Mouse (Mus musculus) limb, embryonic 12.5 days (tissue): ENCODE results near the gene Grb10. TPM values are rescaled to one million over a fixed set of nuclear protein-coding genes. Genes with fewer than 3 reads are reported as not detected.
A peak's percentile ranks its signal among the peaks of the same experiment; 100 is the strongest.

Source experiments
- ATAC-seq: fragments of 200-750 bp; cut with Nextera tagmentation; 2 replicates; pipeline ENCODE4 v1.8.0; 2017; ENCODE audit warnings: low read depth, moderate TSS enrichment; ENCODE audit not compliant: insufficient number of reproducible peaks, insufficient read depth, low FRiP score, low TSS enrichment
- H3K27ac ChIP-seq: fragments of 300-500 bp; sonication (generic); 2 replicates; pipeline ENCODE4 v1.5.1; 2016; ENCODE audit warnings: mild to moderate bottlenecking, moderate library complexity
- H3K27me3 ChIP-seq: fragments of 300-500 bp; sonication (generic); 2 replicates; pipeline ENCODE4 v1.6.1; 2016; ENCODE audit warnings: mild to moderate bottlenecking, moderate library complexity
- H3K36me3 ChIP-seq: fragments of 300-500 bp; sonication (generic); 2 replicates; pipeline ENCODE4 v1.6.1; 2016; ENCODE audit warnings: mild to moderate bottlenecking, moderate library complexity
- H3K4me1 ChIP-seq: fragments of 300-500 bp; sonication (generic); replicated peaks from 2 replicates; pipeline ENCODE4 v1.6.1; 2016
- H3K4me2 ChIP-seq: fragments of 300-500 bp; sonication (generic); 2 replicates; pipeline ENCODE4 v1.6.1; 2016; ENCODE audit warnings: mild to moderate bottlenecking, moderate library complexity
- H3K4me3 ChIP-seq: fragments of 300-500 bp; sonication (generic); replicated peaks from 2 replicates; pipeline ENCODE4 v1.5.1; 2016; ENCODE audit warnings: mild to moderate bottlenecking
- H3K9ac ChIP-seq: fragments of 300-500 bp; sonication (generic); replicated peaks from 2 replicates; pipeline ENCODE4 v1.6.1; 2016; ENCODE audit warnings: mild to moderate bottlenecking, moderate library complexity
- H3K9me3 ChIP-seq: fragments of 300-500 bp; sonication (generic); 2 replicates; pipeline ENCODE4 v1.6.1; 2016; ENCODE audit warnings: mild to moderate bottlenecking, moderate library complexity
- WGBS: fragments of 180-500 bp; shearing (Covaris S2); methylation state at CpG from one replicate; pipeline ENCODE4 v1.1.7; 2016; 5-methylcytosine and 5-hydroxymethylcytosine counted together
- polyA plus RNA-seq: library from polyadenylated mRNA; unstranded; fragments of >200 nt; fragmentation: Nextera tagmentation; extraction: Ambion mirVana; gene quantifications from 2 replicates; pipeline ENCODE4 v1.2.1, GENCODE M21; 2016

The Grb10 gene
- polyA plus RNA-seq, result 546 and 599 TPM in 2 replicates

GRCm38 (mm10) chr11:12038470-12038985, at the start of gene Grb10:
Gene Grb10, minus strand, starts transcription at chr11:12038683.
- ATAC-seq, result no peak

GRCm38 (mm10) chr11:12081638-12082037, 43.2 kb upstream of the Grb10 start:
- no peak overlapping the region for H3K9ac ChIP-seq
- no peak overlapping the region for H3K4me3 ChIP-seq
- H3K36me3 ChIP-seq, result no peaks in the 10 kb centered on the region
- H3K27ac ChIP-seq, result no peak overlapping the region
- H3K9me3 ChIP-seq, result peaks cover 7% of the 10 kb centered on the region
- H3K4me1 ChIP-seq, result no peaks in the 10 kb centered on the region
- no peaks in the 10 kb centered on the region for H3K27me3 ChIP-seq
- ATAC-seq, result no peak
- WGBS, result 77% methylated on average over 3 of the region's 3 CpGs
- H3K4me2 ChIP-seq, result no peak overlapping the region

More at GRCm38 (mm10) chr11:12038470-12038985, at the start of gene Grb10:
- no peaks in the 10 kb centered on the region; the same call in 1 of the 2 replicates for H3K4me1 ChIP-seq
- WGBS, result 32% methylated on average over 10 of the region's 10 CpGs
- H3K4me3 ChIP-seq, result peak within 1 kb of the TSS; percentile 73
- peaks cover 84% of the 10 kb centered on the region for H3K27me3 ChIP-seq
- H3K9ac ChIP-seq, result peak within 1 kb of the TSS; percentile 98
- H3K9me3 ChIP-seq, result no peaks in the 10 kb centered on the region
- H3K27ac ChIP-seq, result peak within 1 kb of the TSS; percentile 97
- peak within 1 kb of the TSS; percentile 59 for H3K4me2 ChIP-seq
- H3K36me3 ChIP-seq, result no peaks in the 10 kb centered on the region

- H3K36me3 ChIP-seq, result no peaks in the 10 kb centered on the region
- no peak overlapping the region for H3K27ac ChIP-seq
- ATAC-seq, result no peak
- no peak overlapping the region for H3K4me2 ChIP-seq
- no peak overlapping the region for H3K9ac ChIP-seq
- no peaks in the 10 kb centered on the region for H3K4me1 ChIP-seq
- H3K4me3 ChIP-seq, result no peak overlapping the region
- 89% methylated on average over 2 of the region's 2 CpGs for WGBS
- H3K9me3 ChIP-seq, result peaks cover 7% of the 10 kb centered on the region
- no peaks in the 10 kb centered on the region for H3K27me3 ChIP-seq
Observed at GRCm38 (mm10) chr11:12079231-12079630, 40.7 kb upstream of the Grb10 start.

GRCm38 (mm10) chr11:12075449-12075848, 37.0 kb upstream of the Grb10 start:
- no peaks in the 10 kb centered on the region for H3K36me3 ChIP-seq
- H3K4me1 ChIP-seq, result no peaks in the 10 kb centered on the region
- H3K27me3 ChIP-seq, result no peaks in the 10 kb centered on the region
- H3K9me3 ChIP-seq, result no peaks in the 10 kb centered on the region
- no peak overlapping the region for H3K4me2 ChIP-seq
- H3K4me3 ChIP-seq, result no peak overlapping the region
- no peak overlapping the region for H3K9ac ChIP-seq
- WGBS, result 94% methylated on average over 1 of the region's 1 CpGs
- ATAC-seq, result no peak
- H3K27ac ChIP-seq, result no peak overlapping the region

- Histone ChIP-seq H3K36me3 (no peaks in the 10 kb centered on the region), H3K9me3 (no peaks in the 10 kb centered on the region), H3K4me3 (no peak overlapping the region), H3K4me2 (no peak overlapping the region), H3K27me3 (no peaks in the 10 kb centered on the region), H3K27ac (no peak overlapping the region), H3K4me1 (no peaks in the 10 kb centered on the region), H3K9ac (no peak overlapping the region)
- no peak for ATAC-seq
- 84% methylated on average over 6 of the region's 6 CpGs for WGBS
Observed at GRCm38 (mm10) chr11:12073394-12074226, 35.1 kb upstream of the Grb10 start.

DNA sequence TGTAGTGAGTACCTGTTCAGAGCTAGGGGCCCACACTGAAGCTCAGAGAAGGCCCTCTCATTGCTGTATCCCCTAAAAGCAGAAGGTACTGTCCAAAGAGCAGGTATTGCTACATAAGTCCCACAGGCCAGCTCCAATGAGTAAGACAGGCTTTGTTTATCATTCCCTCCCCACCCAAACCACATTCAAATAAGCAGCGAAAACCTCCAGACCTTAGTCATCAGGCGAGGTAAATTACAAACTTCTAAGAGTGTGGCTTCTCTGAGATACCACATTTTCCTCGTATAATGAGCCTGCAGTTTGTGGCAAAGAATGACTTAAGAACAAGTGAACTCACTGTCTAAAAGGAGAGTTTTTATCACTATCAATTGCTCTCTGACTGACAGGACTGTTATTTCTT, 33.8 kb upstream of the Grb10 start:
- 87% methylated on average over 3 of the region's 3 CpGs for WGBS
- Histone ChIP-seq H3K4me3 (no peak overlapping the region), H3K4me2 (no peak overlapping the region), H3K27me3 (no peaks in the 10 kb centered on the region), H3K4me1 (no peaks in the 10 kb centered on the region), H3K27ac (no peak overlapping the region), H3K9me3 (no peaks in the 10 kb centered on the region), H3K9ac (no peak overlapping the region), H3K36me3 (no peaks in the 10 kb centered on the region)
- no peak for ATAC-seq

DNA sequence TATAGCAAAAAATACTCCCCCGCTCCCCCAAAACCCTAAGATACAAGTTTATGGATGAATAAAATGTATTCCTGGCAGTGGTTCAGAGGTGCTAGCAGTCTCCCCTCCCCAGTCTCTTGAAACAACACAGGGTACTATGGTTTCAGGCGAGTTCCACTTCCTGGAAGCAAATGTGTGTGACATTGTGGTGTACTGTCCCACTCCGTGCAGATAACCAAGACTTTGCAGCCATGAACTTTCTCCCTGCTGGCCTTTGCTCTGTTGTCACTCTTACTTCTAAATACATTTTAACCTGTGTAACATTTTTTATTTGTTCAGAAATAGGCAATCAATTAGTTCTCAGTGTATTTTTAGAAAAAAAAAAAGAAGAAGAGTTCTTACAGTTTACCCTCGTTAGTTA, 20.5 kb upstream of the Grb10 start:
- ATAC-seq, result no peak
- H3K27me3 ChIP-seq, result no peaks in the 10 kb centered on the region
- no peaks in the 10 kb centered on the region for H3K4me1 ChIP-seq
- 79% methylated on average over 4 of the region's 4 CpGs for WGBS
- H3K9ac ChIP-seq, result no peak overlapping the region
- peaks cover 15% of the 10 kb centered on the region; the same call in 1 of the 2 replicates for H3K36me3 ChIP-seq
- H3K4me3 ChIP-seq, result no peak overlapping the region
- H3K27ac ChIP-seq, result no peak overlapping the region
- H3K4me2 ChIP-seq, result no peak overlapping the region
- H3K9me3 ChIP-seq, result no peaks in the 10 kb centered on the region

DNA sequence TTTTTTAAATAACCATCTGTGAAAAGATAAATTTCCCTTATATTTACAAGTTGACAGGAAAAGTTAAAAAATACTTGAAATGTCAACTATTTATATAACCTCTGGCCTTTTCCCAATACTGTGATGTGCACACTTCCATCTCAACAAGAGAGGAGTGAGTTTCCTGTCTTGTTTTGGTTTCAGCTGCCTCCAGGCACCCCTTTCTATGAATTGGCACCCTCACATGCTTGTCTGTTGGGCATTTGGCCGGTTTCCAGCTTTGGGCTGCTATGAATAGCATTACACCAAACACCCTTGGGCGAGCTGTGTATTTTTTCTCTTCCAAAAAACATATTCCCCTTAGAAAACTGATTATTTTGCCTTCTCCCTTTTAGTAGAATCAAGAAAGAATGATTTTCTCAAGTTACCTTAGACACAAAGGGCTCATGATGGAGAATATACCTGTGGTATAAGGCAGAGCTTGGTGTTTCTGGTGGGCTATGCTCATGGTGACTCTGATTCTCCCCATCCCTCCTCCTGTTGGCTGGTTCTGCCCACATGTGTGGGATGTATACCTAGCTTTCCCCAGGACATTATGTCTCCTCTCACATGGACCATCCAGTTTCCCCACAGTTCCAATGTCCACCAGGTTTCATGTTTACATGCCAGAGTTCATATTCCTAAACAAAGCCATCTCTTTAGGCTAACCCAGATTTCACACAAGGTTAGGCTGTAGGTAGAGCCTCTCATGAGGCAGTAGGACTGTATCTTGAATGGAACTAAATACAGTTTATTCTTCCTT, 10.3 kb upstream of the Grb10 start:
- no peak overlapping the region for H3K4me2 ChIP-seq
- no peak overlapping the region for H3K27ac ChIP-seq
- no peaks in the 10 kb centered on the region for H3K9me3 ChIP-seq
- H3K9ac ChIP-seq, result no peak overlapping the region
- 67% methylated on average over 2 of the region's 2 CpGs for WGBS
- no peak for ATAC-seq
- no peak overlapping the region for H3K4me3 ChIP-seq
- H3K4me1 ChIP-seq, result no peaks in the 10 kb centered on the region
- H3K36me3 ChIP-seq, result peaks cover 12% of the 10 kb centered on the region; the same call in 1 of the 2 replicates
- H3K27me3 ChIP-seq, result peaks cover 4% of the 10 kb centered on the region; the same call in 1 of the 2 replicates

GRCm38 (mm10) chr11:12048135-12048534, 9.7 kb upstream of the Grb10 start:
- H3K36me3 ChIP-seq, result peaks cover 11% of the 10 kb centered on the region; the same call in 1 of the 2 replicates
- no peak overlapping the region for H3K9ac ChIP-seq
- H3K27me3 ChIP-seq, result peaks cover 8% of the 10 kb centered on the region
- no peak overlapping the region for H3K27ac ChIP-seq
- 56% methylated on average over 1 of the region's 1 CpGs for WGBS
- no peaks in the 10 kb centered on the region for H3K9me3 ChIP-seq
- H3K4me1 ChIP-seq, result no peaks in the 10 kb centered on the region
- no peak overlapping the region for H3K4me3 ChIP-seq
- no peak overlapping the region for H3K4me2 ChIP-seq
- ATAC-seq, result no peak

- Histone ChIP-seq H3K9me3 (no peaks in the 10 kb centered on the region), H3K4me3 (no peak overlapping the region), H3K4me2 (no peak overlapping the region), H3K27me3 (peaks cover 41% of the 10 kb centered on the region), H3K9ac (no peak overlapping the region), H3K4me1 (no peaks in the 10 kb centered on the region; the same call in 1 of the 2 replicates), H3K36me3 (peaks cover 6% of the 10 kb centered on the region; the same call in 1 of the 2 replicates), H3K27ac (no peak overlapping the region)
- WGBS, result 56% methylated on average over 3 of the region's 3 CpGs
- ATAC-seq, result no peak
Observed at GRCm38 (mm10) chr11:12044245-12044644, 5.8 kb upstream of the Grb10 start.

- no peaks in the 10 kb centered on the region for H3K36me3 ChIP-seq
- no peak overlapping the region for H3K4me3 ChIP-seq
- peaks cover 62% of the 10 kb centered on the region for H3K27me3 ChIP-seq
- H3K4me2 ChIP-seq, result no peak overlapping the region
- WGBS, result 74% methylated on average over 4 of the region's 4 CpGs
- H3K4me1 ChIP-seq, result no peaks in the 10 kb centered on the region; the same call in 1 of the 2 replicates
- H3K27ac ChIP-seq, result no peak overlapping the region
- no peaks in the 10 kb centered on the region for H3K9me3 ChIP-seq
- H3K9ac ChIP-seq, result no peak overlapping the region
- ATAC-seq, result no peak
Observed at GRCm38 (mm10) chr11:12041787-12042186, 3.3 kb upstream of the Grb10 start.
